Mouse (Mus musculus): ENCODE data around the gene Uso1. TPM values are rescaled to one million over a fixed set of nuclear protein-coding genes. Genes with fewer than 3 reads are reported as not detected.
A peak's percentile ranks its signal among the peaks of the same experiment; 100 is the strongest.

Uso1 gene
- polyA plus RNA-seq, 1 experiment: 23.0 TPM

- DNase-seq: no peak
- no peaks in the 10 kb centered on the region for H3K36me3 ChIP-seq (ENCODE audit: control insufficient read depth, insufficient read depth, low read length)
- peaks cover 3% of the 10 kb centered on the region; the same call in 1 of the 2 replicates for H3K4me1 ChIP-seq (ENCODE audit: control insufficient read depth, insufficient read depth, low read length)
- H3K4me3 ChIP-seq (ENCODE audit: insufficient read depth, low read depth, low read length): no peak overlapping the region
- H3K27ac ChIP-seq (ENCODE audit: insufficient read depth, low read depth, low read length): no peak overlapping the region
- no peaks in the 10 kb centered on the region for H3K27me3 ChIP-seq (replicated peaks; ENCODE audit: control insufficient read depth, insufficient read depth, low read length)
- no peak for TF ChIP-seq POLR2A (IDR thresholded peaks at IDR 0.05; ENCODE audit: low read depth, low read length)
- no peak for TF ChIP-seq CTCF (conservative IDR thresholded peaks at IDR 0.05; ENCODE audit: insufficient read depth, insufficient read length, low read depth, low read length)
- WGBS: 70% methylated on average over 8 of the region's 8 CpGs
These were observed 72.5 kb downstream of the Uso1 start for GRCm38 (mm10) chr5:92210205-92210604.

DNA sequence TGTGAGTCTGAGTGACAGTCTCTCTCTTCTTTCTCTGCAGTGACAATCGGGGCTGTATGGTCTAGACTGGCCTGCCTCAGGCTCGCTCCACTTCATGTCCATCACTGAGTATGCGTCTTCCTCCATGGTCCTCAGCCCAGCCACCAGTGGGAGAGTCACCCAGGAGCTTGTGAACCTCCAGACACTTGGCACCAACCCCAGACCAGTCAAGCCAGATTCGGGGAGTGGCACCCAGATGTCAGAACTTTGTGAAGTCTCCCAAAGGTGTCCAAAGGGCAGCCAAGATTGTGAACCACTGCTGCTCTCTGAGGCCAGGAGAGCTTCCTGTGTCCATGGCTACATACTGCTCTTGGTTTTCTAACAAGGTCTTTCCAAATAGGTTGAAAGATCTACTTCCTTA is 74.5 kb downstream of the Uso1 start:
- WGBS: 83% methylated on average over 4 of the region's 4 CpGs
- H3K4me1 ChIP-seq (ENCODE audit: control insufficient read depth, insufficient read depth, low read length): no peaks in the 10 kb centered on the region
- H3K27me3 ChIP-seq (replicated peaks; ENCODE audit: control insufficient read depth, insufficient read depth, low read length): no peaks in the 10 kb centered on the region
- peak; percentile 12 for DNase-seq
- no peak overlapping the region for H3K27ac ChIP-seq (ENCODE audit: insufficient read depth, low read depth, low read length)
- no peak overlapping the region for H3K4me3 ChIP-seq (ENCODE audit: insufficient read depth, low read depth, low read length)
- no peak for TF ChIP-seq POLR2A (IDR thresholded peaks at IDR 0.05; ENCODE audit: low read depth, low read length)
- no peak for TF ChIP-seq CTCF (conservative IDR thresholded peaks at IDR 0.05; ENCODE audit: insufficient read depth, insufficient read length, low read depth, low read length)
- H3K36me3 ChIP-seq (ENCODE audit: control insufficient read depth, insufficient read depth, low read length): no peaks in the 10 kb centered on the region

DNA sequence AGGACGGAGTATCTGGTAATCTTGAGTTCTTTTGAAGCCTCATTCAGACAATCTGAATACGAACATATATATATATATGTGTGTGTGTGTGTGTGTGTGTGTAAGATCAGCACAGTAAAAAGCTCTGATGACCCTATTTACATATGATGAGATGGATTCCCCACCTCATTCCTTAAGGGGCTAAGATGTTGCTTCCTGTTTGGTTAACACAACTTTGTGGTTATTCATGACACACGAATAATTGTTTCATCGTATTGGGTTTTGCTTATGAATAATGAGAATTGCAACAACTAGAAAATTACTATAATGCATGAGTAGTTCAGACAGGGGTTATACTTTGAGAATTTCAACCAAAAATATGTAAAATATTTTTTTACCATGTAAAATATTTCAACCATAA is 77.6 kb downstream of the Uso1 start, which contains the start of gene U90926:
Gene U90926, minus strand, starts transcription at position 101 of the 400 bp plus-strand sequence.
- Histone ChIP-seq H3K27me3 (replicated peaks; ENCODE audit: control insufficient read depth, insufficient read depth, low read length) (no peaks in the 10 kb centered on the region), H3K4me3 (ENCODE audit: insufficient read depth, low read depth, low read length) (no peak within 1 kb of the TSS), H3K27ac (ENCODE audit: insufficient read depth, low read depth, low read length) (no peak within 1 kb of the TSS), H3K4me1 (ENCODE audit: control insufficient read depth, insufficient read depth, low read length) (no peaks in the 10 kb centered on the region), H3K36me3 (ENCODE audit: control insufficient read depth, insufficient read depth, low read length) (no peaks in the 10 kb centered on the region)
- DNase-seq: no peak
- TF ChIP-seq POLR2A (IDR thresholded peaks at IDR 0.05; ENCODE audit: low read depth, low read length) (no peak), CTCF (conservative IDR thresholded peaks at IDR 0.05; ENCODE audit: insufficient read depth, insufficient read length, low read depth, low read length) (no peak)
- WGBS: 92% methylated on average over 4 of the region's 4 CpGs

GRCm38 (mm10) chr5:92218915-92219793 is 81.4 kb downstream of the Uso1 start:
- H3K36me3 ChIP-seq (ENCODE audit: control insufficient read depth, insufficient read depth, low read length): no peaks in the 10 kb centered on the region
- H3K4me1 ChIP-seq (ENCODE audit: control insufficient read depth, insufficient read depth, low read length): no peaks in the 10 kb centered on the region
- H3K27me3 ChIP-seq (replicated peaks; ENCODE audit: control insufficient read depth, insufficient read depth, low read length): no peaks in the 10 kb centered on the region
- no peak for DNase-seq
- H3K27ac ChIP-seq (ENCODE audit: insufficient read depth, low read depth, low read length): no peak overlapping the region
- H3K4me3 ChIP-seq (ENCODE audit: insufficient read depth, low read depth, low read length): no peak overlapping the region
- WGBS: 67% methylated on average over 17 of the region's 17 CpGs
- TF ChIP-seq CTCF (conservative IDR thresholded peaks at IDR 0.05; ENCODE audit: insufficient read depth, insufficient read length, low read depth, low read length): no peak
- TF ChIP-seq POLR2A (IDR thresholded peaks at IDR 0.05; ENCODE audit: low read depth, low read length): no peak

GRCm38 (mm10) chr5:92219826-92220225 is 82.1 kb downstream of the Uso1 start:
- Histone ChIP-seq H3K27ac (ENCODE audit: insufficient read depth, low read depth, low read length) (peak overlapping the region; percentile 41; the same call in 1 of the 2 replicates), H3K4me1 (ENCODE audit: control insufficient read depth, insufficient read depth, low read length) (no peaks in the 10 kb centered on the region), H3K4me3 (ENCODE audit: insufficient read depth, low read depth, low read length) (no peak overlapping the region), H3K27me3 (replicated peaks; ENCODE audit: control insufficient read depth, insufficient read depth, low read length) (no peaks in the 10 kb centered on the region), H3K36me3 (ENCODE audit: control insufficient read depth, insufficient read depth, low read length) (no peaks in the 10 kb centered on the region)
- peak; percentile 26 for DNase-seq
- WGBS: 56% methylated on average over 6 of the region's 6 CpGs
- TF ChIP-seq POLR2A (IDR thresholded peaks at IDR 0.05; ENCODE audit: low read depth, low read length): no peak
- TF ChIP-seq CTCF (conservative IDR thresholded peaks at IDR 0.05; ENCODE audit: insufficient read depth, insufficient read length, low read depth, low read length): no peak

DNA sequence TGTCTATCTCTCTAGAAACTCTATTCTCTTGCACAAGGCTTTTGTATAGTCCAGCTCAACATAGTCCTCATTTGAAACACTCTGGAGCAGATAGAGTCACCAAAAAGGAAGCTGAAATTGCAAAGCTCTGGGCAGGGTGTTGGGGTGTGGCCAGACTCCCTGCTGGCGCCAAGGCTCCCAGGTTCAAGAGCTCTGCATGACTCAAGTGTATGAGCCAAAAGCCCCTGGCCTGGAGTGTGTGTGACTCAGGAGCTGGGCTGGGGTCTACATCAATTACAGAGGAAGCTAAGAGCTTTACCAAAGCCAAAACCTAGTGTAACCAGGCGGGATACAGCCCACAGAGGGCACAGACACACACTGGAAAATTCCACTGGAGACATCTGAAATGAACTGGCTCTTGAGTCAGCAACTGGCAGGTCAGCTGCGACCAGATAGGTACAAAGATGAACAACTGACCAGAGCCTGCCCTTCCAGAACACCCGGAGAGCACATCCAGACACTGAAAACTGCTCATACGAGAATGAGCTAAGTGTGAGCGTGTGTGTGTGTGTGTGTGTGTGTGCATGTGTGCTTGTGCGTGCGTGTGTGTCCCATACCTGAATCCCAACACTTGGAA is 82.7 kb downstream of the Uso1 start:
- TF ChIP-seq POLR2A (IDR thresholded peaks at IDR 0.05; ENCODE audit: low read depth, low read length): no peak
- TF ChIP-seq CTCF (conservative IDR thresholded peaks at IDR 0.05; ENCODE audit: insufficient read depth, insufficient read length, low read depth, low read length): no peak
- Histone ChIP-seq H3K27ac (ENCODE audit: insufficient read depth, low read depth, low read length) (peak overlapping the region; percentile 41), H3K36me3 (ENCODE audit: control insufficient read depth, insufficient read depth, low read length) (no peaks in the 10 kb centered on the region), H3K4me3 (ENCODE audit: insufficient read depth, low read depth, low read length) (no peak overlapping the region), H3K27me3 (replicated peaks; ENCODE audit: control insufficient read depth, insufficient read depth, low read length) (no peaks in the 10 kb centered on the region), H3K4me1 (ENCODE audit: control insufficient read depth, insufficient read depth, low read length) (no peaks in the 10 kb centered on the region)
- WGBS: 66% methylated on average over 8 of the region's 8 CpGs
- DNase-seq: peak; percentile 56

- DNase-seq: no peak
- H3K27ac ChIP-seq (ENCODE audit: insufficient read depth, low read depth, low read length): no peak overlapping the region
- WGBS: 75% methylated on average over 7 of the region's 7 CpGs
These were observed 90.0 kb downstream of the Uso1 start for GRCm38 (mm10) chr5:92227782-92228181.

More at GRCm38 (mm10) chr5:92227782-92228181, 90.0 kb downstream of the Uso1 start:
- TF ChIP-seq CTCF (conservative IDR thresholded peaks at IDR 0.05; ENCODE audit: insufficient read depth, insufficient read length, low read depth, low read length) (no peak), POLR2A (IDR thresholded peaks at IDR 0.05; ENCODE audit: low read depth, low read length) (no peak)
- Histone ChIP-seq H3K36me3 (ENCODE audit: control insufficient read depth, insufficient read depth, low read length) (no peaks in the 10 kb centered on the region), H3K27me3 (replicated peaks; ENCODE audit: control insufficient read depth, insufficient read depth, low read length) (no peaks in the 10 kb centered on the region), H3K4me1 (ENCODE audit: control insufficient read depth, insufficient read depth, low read length) (no peaks in the 10 kb centered on the region), H3K4me3 (ENCODE audit: insufficient read depth, low read depth, low read length) (no peak overlapping the region)
